Mouse (Mus musculus) heart, embryonic 13.5 days (tissue): ENCODE measurements at regions not wholly inside any gene's neighbourhood (a gene's known extent, or its start where the extent isn't known, plus 50 kb on each side); places are given as distances from the start of the nearest gene placed in this dataset.
A peak's percentile ranks its signal among the peaks of the same experiment; 100 is the strongest.

Source experiments
- ATAC-seq: fragments of 200-750 bp; cut with Nextera tagmentation; 2 replicates; pipeline ENCODE4 v1.8.0; 2017; ENCODE audit warnings: moderate TSS enrichment; ENCODE audit not compliant: insufficient number of reproducible peaks, low FRiP score, low TSS enrichment; ENCODE audit errors: extremely low read depth
- H3K27ac ChIP-seq: fragments of 300-500 bp; sonication (generic); replicated peaks from 2 replicates; pipeline ENCODE4 v1.5.1; 2015; ENCODE audit warnings: moderate library complexity, mild to moderate bottlenecking, inconsistent platforms
- H3K27me3 ChIP-seq: fragments of 300-500 bp; sonication (generic); replicated peaks from 2 replicates; pipeline ENCODE4 v1.6.1; 2015; ENCODE audit warnings: mild to moderate bottlenecking, inconsistent platforms
- H3K36me3 ChIP-seq: fragments of 300-500 bp; sonication (generic); 2 replicates; pipeline ENCODE4 v1.6.1; 2015; ENCODE audit warnings: mild to moderate bottlenecking, inconsistent platforms
- H3K4me1 ChIP-seq: fragments of 300-500 bp; sonication (generic); 2 replicates; pipeline ENCODE4 v1.6.1; 2015; ENCODE audit warnings: inconsistent platforms
- H3K4me2 ChIP-seq: fragments of 300-500 bp; sonication (generic); 2 replicates; pipeline ENCODE4 v1.6.1; 2015; ENCODE audit warnings: inconsistent platforms, mild to moderate bottlenecking, moderate library complexity
- H3K4me3 ChIP-seq: fragments of 300-500 bp; sonication (generic); 2 replicates; pipeline ENCODE4 v1.5.1; 2015; ENCODE audit warnings: moderate library complexity, mild to moderate bottlenecking, inconsistent platforms
- H3K9ac ChIP-seq: fragments of 300-500 bp; sonication (generic); 2 replicates; pipeline ENCODE4 v1.6.1; 2015; ENCODE audit warnings: inconsistent platforms, mild to moderate bottlenecking, moderate library complexity
- H3K9me3 ChIP-seq: fragments of 300-500 bp; sonication (generic); 2 replicates; pipeline ENCODE4 v1.6.1; 2016; ENCODE audit warnings: inconsistent platforms
- WGBS: fragments of 180-500 bp; shearing (Covaris S2); methylation state at CpG from one replicate; pipeline ENCODE4 v1.1.7; 2015; ENCODE audit warnings: mixed read lengths; 5-methylcytosine and 5-hydroxymethylcytosine counted together

DNA sequence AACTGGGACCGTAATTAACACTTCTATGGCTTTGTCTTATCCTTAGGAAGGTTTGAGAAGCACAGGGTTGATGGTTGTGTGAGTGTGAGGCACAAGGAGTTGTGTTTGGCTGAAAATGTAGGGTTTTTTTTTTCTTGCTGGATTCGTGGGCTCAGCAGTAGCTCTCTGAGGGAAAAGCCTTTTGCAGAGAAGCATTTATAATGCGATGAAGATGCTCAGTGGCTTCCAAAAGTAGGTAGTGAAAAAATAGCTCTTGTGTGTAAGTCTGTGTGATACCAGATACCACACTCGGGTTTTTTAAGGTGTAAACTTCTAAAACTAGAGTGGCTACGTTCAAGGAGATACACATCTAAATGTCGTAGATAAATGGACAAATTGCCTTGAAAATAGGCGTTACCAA, 149.1 kb upstream of the 4933402D24Rik start:
- ATAC-seq, result no peak
- H3K36me3 ChIP-seq, result no peaks in the 10 kb centered on the region
- no peak overlapping the region for H3K4me2 ChIP-seq
- peaks cover 28% of the 10 kb centered on the region for H3K27me3 ChIP-seq
- H3K4me1 ChIP-seq, result no peaks in the 10 kb centered on the region
- H3K9me3 ChIP-seq, result no peaks in the 10 kb centered on the region
- H3K9ac ChIP-seq, result no peak overlapping the region
- no peak overlapping the region for H3K27ac ChIP-seq
- 58% methylated on average over 7 of the region's 7 CpGs for WGBS
- no peak overlapping the region for H3K4me3 ChIP-seq

DNA sequence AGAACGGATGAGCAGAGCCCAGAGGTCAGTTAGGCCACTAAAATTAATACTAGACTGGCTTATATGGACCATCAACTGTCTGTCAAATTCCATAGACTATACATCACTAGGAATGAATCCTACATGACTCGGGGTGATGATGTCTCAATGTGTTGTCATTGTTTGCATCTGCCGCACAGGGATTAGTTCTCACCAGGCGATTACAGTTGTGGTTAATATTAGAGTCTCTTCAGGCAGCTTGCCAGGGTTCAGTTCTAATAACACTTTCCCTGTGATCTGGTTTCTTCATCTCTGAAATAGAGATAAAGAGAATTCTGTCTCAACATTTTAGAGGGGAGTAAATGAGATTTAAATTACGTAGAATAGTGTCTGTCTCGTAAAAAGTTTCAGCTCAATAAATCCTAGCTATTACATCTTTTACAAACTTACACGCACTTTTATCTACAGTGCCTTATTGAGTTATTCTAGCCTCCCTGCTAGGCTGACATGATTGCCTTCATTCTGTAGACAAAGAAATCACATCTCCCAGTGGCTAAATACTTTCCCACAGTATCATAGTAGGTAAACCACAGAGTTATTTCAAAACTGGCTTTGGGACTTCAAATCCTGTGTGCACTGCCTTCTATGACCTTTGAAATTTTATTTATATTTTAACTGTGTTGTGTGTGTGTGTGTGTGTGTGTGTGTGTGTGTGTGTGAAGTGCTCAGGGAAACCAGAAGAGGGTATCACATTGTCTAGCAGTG, 148.0 kb upstream of the 4933402D24Rik start:
- Histone ChIP-seq H3K4me1 (no peaks in the 10 kb centered on the region), H3K4me3 (no peak overlapping the region), H3K27me3 (peaks cover 17% of the 10 kb centered on the region), H3K9me3 (no peaks in the 10 kb centered on the region), H3K4me2 (no peak overlapping the region), H3K27ac (no peak overlapping the region), H3K36me3 (no peaks in the 10 kb centered on the region), H3K9ac (no peak overlapping the region)
- no peak for ATAC-seq
- WGBS, result 79% methylated on average over 7 of the region's 7 CpGs

DNA sequence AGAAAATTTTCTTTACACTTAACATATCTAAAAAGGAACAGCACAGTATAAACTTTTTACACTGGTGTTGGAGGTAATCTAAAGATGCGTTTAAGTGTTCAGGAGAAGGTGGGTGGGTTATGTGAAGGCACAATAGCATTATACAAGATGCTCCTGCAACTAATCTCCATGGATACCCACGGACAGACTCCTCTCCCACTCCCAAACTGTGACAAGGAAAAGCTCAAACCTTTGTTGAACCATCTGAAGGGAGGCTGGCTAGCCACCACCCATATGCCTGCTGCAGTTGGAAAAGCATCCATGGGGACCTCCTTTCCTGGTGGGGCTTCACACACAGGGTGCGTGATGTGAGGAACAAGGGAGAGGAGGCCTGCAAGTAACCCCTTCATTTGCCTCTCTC, 141.7 kb upstream of the 4933402D24Rik start:
- H3K9me3 ChIP-seq, result no peaks in the 10 kb centered on the region
- no peaks in the 10 kb centered on the region for H3K4me1 ChIP-seq
- H3K9ac ChIP-seq, result no peak overlapping the region
- WGBS, result 68% methylated on average over 3 of the region's 3 CpGs
- H3K4me3 ChIP-seq, result no peak overlapping the region
- no peak overlapping the region for H3K4me2 ChIP-seq
- ATAC-seq, result no peak
- no peaks in the 10 kb centered on the region for H3K36me3 ChIP-seq
- H3K27me3 ChIP-seq, result no peaks in the 10 kb centered on the region
- no peak overlapping the region for H3K27ac ChIP-seq

DNA sequence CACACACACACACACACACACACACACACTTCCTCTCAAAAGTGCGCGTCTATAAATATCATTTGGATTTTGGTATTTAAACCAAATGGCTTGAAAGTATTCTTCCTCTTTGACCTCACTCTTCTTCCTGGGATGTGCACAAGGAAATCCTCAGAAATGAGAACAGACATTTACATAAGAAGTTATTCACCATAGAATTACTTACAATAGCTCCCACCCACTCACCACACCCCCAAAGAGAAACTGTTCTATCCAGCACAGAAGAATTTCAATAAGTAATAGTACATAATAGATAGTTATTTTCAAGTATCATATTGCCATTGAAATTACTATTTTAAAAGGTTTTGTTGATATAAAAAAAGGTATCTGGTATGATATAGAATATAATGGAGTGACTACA, 140.1 kb upstream of the 4933402D24Rik start:
- 89% methylated on average over 2 of the region's 2 CpGs for WGBS
- H3K4me1 ChIP-seq, result no peaks in the 10 kb centered on the region
- H3K27ac ChIP-seq, result no peak overlapping the region
- ATAC-seq, result no peak
- H3K36me3 ChIP-seq, result no peaks in the 10 kb centered on the region
- no peak overlapping the region for H3K4me3 ChIP-seq
- H3K4me2 ChIP-seq, result no peak overlapping the region
- no peaks in the 10 kb centered on the region for H3K9me3 ChIP-seq
- no peaks in the 10 kb centered on the region for H3K27me3 ChIP-seq
- no peak overlapping the region for H3K9ac ChIP-seq

DNA sequence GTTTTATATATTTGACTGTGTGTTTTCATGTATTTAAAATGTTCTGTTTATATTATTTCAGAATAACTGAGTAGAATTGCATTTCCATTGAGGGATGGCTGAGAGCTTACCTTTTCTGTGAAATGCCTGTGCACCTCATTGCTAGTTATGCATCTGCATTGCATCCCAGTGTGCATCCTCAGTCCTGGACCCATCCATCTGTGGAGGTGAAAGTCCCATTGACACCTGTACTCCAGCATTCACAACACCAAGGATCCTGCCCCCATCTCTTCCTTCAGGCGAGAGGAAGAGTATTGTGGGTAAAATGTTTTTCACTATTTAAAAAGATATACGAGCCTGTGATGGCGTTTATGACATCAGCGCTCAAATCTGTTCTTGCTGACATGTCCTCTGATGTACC, 134.6 kb upstream of the 4933402D24Rik start:
- H3K27me3 ChIP-seq, result no peaks in the 10 kb centered on the region
- no peak overlapping the region for H3K4me3 ChIP-seq
- no peak overlapping the region for H3K4me2 ChIP-seq
- no peak overlapping the region for H3K27ac ChIP-seq
- peaks cover 23% of the 10 kb centered on the region for H3K4me1 ChIP-seq
- no peaks in the 10 kb centered on the region for H3K9me3 ChIP-seq
- WGBS, result 59% methylated on average over 4 of the region's 4 CpGs
- no peaks in the 10 kb centered on the region for H3K36me3 ChIP-seq
- no peak for ATAC-seq
- no peak overlapping the region for H3K9ac ChIP-seq

DNA sequence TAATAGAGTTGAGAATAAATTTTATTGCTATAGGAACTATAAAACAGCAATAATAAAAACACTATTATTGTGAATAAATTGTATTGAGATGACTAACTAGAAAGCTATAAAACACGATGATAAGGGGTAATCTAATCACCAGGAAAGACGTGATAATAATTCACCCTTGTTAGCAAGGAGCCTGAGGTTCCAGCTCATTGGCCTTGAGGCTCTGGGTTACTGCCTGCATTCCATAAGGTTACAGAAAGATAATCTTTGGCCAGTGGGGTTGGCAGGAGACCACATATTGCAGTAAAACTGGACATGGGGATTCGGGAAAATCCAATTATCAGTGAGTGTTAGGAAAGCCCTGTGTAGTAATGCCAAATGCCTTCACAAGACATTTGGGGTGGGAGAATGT, 134.1 kb upstream of the 4933402D24Rik start:
- no peak for ATAC-seq
- Histone ChIP-seq H3K27ac (no peak overlapping the region), H3K4me1 (peaks cover 23% of the 10 kb centered on the region), H3K4me2 (no peak overlapping the region), H3K9ac (no peak overlapping the region), H3K27me3 (no peaks in the 10 kb centered on the region), H3K9me3 (no peaks in the 10 kb centered on the region), H3K36me3 (no peaks in the 10 kb centered on the region), H3K4me3 (no peak overlapping the region)
- 28% methylated on average over 3 of the region's 3 CpGs for WGBS

DNA sequence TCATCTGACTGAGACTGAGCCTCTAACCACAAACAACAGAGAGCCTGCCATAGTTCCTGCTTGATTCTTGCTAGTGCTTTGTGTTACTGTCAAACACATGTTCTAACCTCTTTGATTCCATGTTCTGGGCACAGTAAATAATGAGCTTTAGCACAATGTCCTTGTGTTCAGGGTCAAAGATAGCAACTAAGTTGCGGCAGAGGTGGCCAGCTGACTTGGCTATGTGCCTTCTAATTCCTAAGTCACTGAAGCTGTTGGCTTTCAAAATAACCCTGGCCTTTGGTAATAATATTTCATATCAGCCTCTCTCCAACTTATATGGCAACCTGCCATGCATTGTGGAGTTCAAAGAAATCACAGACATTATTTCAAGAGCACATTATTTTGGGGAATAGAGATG, 133.3 kb upstream of the 4933402D24Rik start:
- no peak overlapping the region for H3K9ac ChIP-seq
- no peaks in the 10 kb centered on the region for H3K36me3 ChIP-seq
- 0 out of 2 replicates have a peak overlapping the region, but pooled peaks have one; percentile 13 for H3K27ac ChIP-seq
- no peak overlapping the region for H3K4me2 ChIP-seq
- 15% methylated on average over 1 of the region's 1 CpGs for WGBS
- no peak for ATAC-seq
- no peaks in the 10 kb centered on the region for H3K27me3 ChIP-seq
- H3K9me3 ChIP-seq, result no peaks in the 10 kb centered on the region
- H3K4me1 ChIP-seq, result peaks cover 23% of the 10 kb centered on the region
- H3K4me3 ChIP-seq, result no peak overlapping the region

DNA sequence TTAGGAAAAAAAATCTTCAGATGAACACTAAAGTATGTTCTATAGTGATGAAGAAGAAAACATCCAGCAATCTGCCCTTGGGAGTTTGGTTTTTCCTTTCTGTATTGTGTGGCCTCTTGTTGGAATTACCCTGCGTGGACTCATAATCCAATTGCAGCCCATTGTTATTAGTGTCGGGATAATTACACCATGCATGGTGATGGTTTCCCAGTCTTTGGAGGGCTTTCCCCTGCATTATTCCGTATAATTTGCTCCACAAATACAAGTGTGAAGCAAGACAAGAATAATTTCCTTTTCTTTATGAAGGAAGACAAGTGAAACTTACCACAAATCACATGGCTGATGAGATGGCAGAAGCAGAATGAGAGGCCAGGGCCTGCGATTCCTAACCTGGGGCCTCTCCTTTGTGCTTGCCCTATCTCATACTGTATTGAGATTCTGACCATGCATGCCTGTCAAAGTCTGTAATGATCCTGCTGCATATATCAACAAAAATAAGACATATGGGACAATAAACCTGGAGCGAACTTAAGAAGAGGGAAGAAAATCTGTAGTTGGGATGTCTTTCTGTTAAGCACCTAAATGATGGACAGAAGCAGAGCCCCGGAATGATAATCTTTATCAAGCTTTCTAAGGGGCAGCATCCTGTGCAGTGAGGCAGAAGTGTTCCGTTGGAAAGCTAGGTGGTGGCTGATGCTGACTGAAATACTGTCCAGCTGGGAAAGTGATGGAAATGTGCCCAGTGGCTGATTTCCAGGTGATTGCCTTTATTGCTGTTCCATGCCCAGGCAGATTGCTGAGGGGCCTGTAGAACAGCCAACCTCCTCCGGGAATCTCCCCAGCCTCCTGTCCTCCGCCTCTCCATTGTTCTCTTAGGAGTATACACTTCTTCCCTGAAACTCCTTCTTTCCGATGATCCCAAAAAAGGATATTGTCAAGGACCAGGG, 130.8 kb upstream of the 4933402D24Rik start:
- no peak for ATAC-seq
- Histone ChIP-seq H3K36me3 (no peaks in the 10 kb centered on the region), H3K9ac (no peak overlapping the region), H3K27me3 (no peaks in the 10 kb centered on the region), H3K9me3 (no peaks in the 10 kb centered on the region), H3K4me1 (peaks cover 23% of the 10 kb centered on the region), H3K4me3 (no peak overlapping the region), H3K27ac (no peak overlapping the region), H3K4me2 (no peak overlapping the region)
- WGBS, result 63% methylated on average over 10 of the region's 10 CpGs

DNA sequence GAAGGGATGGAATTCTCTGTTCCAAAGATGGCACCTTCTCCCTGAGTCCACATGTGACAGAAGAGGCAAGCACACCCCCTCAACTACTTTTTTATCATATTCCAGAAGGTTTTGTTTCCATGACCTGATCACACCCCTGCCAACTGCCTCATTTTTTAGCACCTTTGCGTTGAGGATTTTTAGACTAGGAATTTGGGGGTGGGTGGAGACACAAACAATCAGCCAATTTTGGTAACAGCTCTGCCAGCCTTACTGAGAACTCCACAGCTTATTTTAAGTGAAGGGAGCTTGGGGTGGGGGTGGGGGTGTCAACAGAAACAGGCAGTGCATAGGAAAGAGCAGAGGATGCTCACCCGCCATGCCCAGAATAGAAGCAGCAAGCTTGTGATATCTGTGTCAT, 129.7 kb upstream of the 4933402D24Rik start:
- no peak for ATAC-seq
- Histone ChIP-seq H3K27me3 (no peaks in the 10 kb centered on the region), H3K36me3 (no peaks in the 10 kb centered on the region), H3K9me3 (no peaks in the 10 kb centered on the region), H3K9ac (no peak overlapping the region), H3K27ac (no peak overlapping the region), H3K4me1 (peaks cover 22% of the 10 kb centered on the region), H3K4me3 (no peak overlapping the region), H3K4me2 (no peak overlapping the region)
- 52% methylated on average over 2 of the region's 2 CpGs for WGBS

DNA sequence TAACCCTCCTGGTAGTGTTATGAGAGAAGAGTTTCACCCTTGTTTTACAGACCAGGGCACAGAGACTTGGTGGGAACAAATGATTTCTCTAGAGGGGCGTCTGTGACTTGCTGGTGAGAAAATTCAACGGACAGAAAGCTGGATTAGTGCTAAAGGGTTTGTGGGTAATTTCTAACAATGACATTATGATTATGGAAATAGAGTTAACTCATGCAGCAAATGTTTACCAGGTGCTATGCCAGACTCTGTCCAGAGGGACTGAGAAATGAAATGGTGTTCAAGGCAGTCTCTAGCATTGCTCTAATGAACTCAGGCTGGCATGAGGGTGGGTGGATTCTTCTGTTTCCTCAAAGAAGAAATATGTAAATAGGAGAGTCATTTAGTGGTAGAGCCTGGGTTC, 128.5 kb upstream of the 4933402D24Rik start:
- H3K4me3 ChIP-seq, result no peak overlapping the region
- H3K4me1 ChIP-seq, result peaks cover 16% of the 10 kb centered on the region
- H3K9me3 ChIP-seq, result no peaks in the 10 kb centered on the region
- no peak overlapping the region for H3K27ac ChIP-seq
- WGBS, result 69% methylated on average over 2 of the region's 2 CpGs
- no peaks in the 10 kb centered on the region for H3K27me3 ChIP-seq
- H3K9ac ChIP-seq, result no peak overlapping the region
- H3K4me2 ChIP-seq, result no peak overlapping the region
- no peaks in the 10 kb centered on the region for H3K36me3 ChIP-seq
- ATAC-seq, result no peak

DNA sequence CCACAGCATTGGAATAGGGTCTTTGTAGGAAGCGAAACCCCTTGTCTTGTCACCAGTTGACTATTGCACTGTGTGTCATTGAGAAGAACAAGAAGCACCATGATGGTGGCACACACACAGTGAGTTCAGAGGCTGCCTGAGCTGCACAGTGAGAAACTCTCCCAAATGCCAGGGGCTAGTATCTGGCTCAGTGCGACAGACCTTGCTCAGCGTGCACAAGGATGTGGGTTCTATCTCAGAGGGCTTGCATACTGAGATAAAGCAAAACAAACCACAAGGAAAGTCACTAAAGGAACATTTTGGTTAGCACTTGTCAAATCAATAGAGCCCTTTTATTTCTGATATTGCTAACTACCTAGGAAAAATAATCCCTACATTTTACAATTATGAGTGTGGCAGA, 110.5 kb upstream of the 4933402D24Rik start:
- Histone ChIP-seq H3K36me3 (no peaks in the 10 kb centered on the region), H3K9me3 (0 out of 2 replicates have a peak, but pooled peaks cover 3% of the 10 kb centered on the region), H3K9ac (no peak overlapping the region), H3K27me3 (no peaks in the 10 kb centered on the region), H3K27ac (no peak overlapping the region), H3K4me3 (no peak overlapping the region), H3K4me1 (no peaks in the 10 kb centered on the region), H3K4me2 (no peak overlapping the region)
- 54% methylated on average over 3 of the region's 3 CpGs for WGBS
- ATAC-seq, result no peak
